Mouse (Mus musculus): ENCODE measurements at regions not wholly inside any gene's neighbourhood (a gene's known extent, or its start where the extent isn't known, plus 50 kb on each side); places are given as distances from the start of the nearest gene placed in this dataset.
A peak's percentile ranks its signal among the peaks of the same experiment; 100 is the strongest.

DNA sequence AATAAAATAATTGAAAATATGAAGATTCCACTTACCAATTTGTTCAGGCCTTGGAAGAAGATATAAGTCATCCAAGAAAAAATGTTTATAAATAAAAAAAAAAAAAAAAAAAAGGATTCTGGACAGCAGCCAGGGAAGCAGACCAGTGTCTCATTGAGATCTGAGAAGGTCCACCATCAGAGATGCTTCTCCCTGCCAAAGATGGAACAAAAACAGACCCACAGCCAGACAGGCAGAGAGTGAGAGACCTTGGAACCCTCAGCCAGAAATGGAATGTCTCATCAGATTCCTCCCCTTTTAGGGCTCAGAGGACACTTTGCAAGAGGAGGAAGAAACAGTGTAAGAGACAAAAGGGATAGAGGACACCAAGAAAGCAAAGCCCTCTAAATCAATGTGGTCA lies 177.2 kb upstream of the Id4 start:
- H3K4me3 ChIP-seq = no peak overlapping the region
- no peak for TF ChIP-seq CTCF (IDR thresholded peaks at IDR 0.05)
- intact Hi-C loops (cut with DNase I) = no loop called here
- no peak for DNase-seq
- H3K27ac ChIP-seq = no peak overlapping the region

DNA sequence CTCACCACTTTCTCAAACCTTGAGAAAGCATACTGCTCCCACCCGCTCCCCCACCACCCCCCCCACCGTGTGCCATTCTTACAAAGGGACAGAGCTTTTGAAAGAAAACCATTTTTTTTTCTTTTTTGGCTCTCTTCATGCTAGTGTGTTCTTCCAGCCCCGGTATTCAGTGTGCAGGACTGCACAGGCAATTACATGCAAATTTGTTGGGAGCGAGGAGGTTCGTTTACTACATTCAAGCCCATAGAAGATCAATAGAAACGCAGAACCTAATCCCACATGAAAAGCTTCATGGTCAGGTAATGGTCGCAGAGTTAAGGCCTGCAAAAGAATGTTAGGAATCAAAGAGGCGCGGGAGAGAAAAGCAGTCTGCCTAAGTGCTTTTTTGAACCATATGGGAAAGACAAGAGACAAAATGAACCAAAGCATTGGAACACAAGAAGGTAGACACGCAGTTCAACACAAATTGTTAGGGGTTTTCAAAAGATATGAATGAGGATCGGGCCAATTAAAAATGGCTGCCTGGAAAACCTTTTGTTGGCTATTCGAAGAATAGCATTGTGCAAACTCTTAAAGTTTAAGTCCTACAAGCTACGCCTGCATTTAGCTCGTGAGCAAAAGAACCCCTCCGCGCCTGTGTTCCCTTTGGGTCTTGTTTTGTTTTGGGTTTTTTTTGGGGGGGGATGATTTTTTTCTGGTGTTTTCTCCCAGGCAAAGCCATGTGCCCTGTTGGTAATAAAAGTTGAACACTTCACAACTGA lies 166.6 kb upstream of the Id4 start:
- no peak for TF ChIP-seq CTCF (IDR thresholded peaks at IDR 0.05)
- intact Hi-C loops (cut with DNase I) = no loop called here
- DNase-seq = no peak
- Histone ChIP-seq H3K4me3 (no peak overlapping the region), H3K27ac (no peak overlapping the region)

DNA sequence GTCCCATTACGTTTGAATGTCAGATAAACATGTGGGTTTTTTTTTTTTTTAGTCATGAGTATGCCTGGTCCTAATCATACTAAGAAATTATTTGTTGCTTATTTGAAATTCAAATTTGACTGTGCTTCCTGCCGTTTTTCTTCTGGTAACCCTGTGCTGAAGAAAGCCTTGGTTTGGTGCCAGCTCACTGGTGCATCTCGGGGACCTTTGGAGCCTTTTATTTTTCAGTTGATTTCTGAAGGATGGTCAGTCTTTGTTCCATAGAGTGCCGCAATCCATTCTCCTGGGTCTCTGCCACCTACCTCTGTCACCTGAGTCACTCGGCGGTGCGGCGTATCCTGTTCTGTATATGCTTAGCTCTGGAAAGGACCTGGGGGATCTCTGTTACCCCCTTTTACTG lies 158.9 kb upstream of the Id4 start:
- no peak overlapping the region for H3K4me3 ChIP-seq
- no peak for DNase-seq
- no peak for TF ChIP-seq CTCF (IDR thresholded peaks at IDR 0.05)
- no peak overlapping the region for H3K27ac ChIP-seq
- intact Hi-C loops (cut with DNase I) = no loop called here

DNA sequence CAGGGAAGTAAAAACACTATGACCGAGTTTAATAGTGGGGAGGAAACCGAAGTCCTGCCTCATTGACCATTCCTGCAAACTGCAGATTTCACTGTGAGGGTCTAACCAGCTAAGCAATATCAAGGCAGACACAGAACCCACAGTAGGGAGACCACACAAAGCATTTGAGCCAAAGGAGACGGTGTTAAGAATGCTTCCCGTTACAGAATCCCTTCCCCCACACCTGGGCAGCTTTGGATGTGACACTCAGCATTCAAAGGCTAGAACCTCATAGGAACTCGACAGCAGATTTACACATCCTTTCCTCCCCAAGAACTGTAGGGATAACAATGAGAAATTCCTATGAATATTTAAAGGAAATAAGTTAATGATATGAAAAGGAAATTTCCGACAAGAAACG lies 158.5 kb upstream of the Id4 start:
- no peak for TF ChIP-seq CTCF (IDR thresholded peaks at IDR 0.05)
- DNase-seq = no peak

DNA sequence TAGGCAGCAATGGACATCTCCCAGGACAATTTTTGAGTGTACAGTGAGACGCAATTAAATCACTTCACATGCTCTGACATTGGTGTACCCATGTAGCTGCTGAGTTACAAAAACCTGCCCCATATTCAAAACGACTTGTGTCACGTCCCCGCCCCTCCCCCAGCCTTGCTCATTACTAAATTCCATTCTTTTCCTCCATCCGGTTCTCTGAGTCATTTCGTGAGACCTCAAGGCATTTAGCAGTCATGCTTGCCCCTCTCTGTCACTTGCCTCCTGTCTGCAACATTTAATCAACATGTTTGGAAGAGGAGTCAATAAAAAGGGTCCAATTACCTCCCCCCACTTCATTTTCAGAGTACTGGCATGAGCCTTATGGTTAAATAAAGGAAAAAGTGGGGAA lies 156.3 kb upstream of the Id4 start:
- TF ChIP-seq CTCF (IDR thresholded peaks at IDR 0.05) = no peak
- intact Hi-C loops (cut with DNase I) = no loop called here
- DNase-seq = no peak
- Histone ChIP-seq H3K27ac (no peak overlapping the region), H3K4me3 (no peak overlapping the region)

More for the DNA sequence above, 158.5 kb upstream of the Id4 start:
- H3K27ac ChIP-seq = no peak overlapping the region
- H3K4me3 ChIP-seq = no peak overlapping the region
- intact Hi-C loops (cut with DNase I) = no loop called here

DNA sequence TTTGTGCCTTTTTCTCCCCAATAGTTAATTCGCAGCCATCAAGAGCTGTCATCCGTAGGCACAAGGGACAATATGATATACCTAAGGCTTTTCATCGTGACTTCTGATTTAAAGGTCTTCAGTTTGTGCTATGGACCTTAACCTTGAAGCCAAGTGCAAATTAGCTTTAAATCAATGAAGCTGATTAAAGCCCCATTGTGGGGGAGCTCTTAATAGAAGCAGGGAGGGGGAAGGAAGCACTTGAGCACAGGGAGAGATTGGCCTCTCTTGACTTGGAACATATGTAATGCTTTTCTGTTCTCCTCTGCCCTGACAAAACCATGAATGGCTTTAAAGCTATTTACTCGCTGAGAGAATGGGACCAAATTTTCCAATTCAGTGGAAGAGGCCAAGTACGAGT lies 154.1 kb upstream of the Id4 start:
- H3K4me3 ChIP-seq = no peak overlapping the region
- no peak for TF ChIP-seq CTCF (IDR thresholded peaks at IDR 0.05)
- no peak overlapping the region for H3K27ac ChIP-seq
- intact Hi-C loops (cut with DNase I) = no loop called here
- DNase-seq = no peak

DNA sequence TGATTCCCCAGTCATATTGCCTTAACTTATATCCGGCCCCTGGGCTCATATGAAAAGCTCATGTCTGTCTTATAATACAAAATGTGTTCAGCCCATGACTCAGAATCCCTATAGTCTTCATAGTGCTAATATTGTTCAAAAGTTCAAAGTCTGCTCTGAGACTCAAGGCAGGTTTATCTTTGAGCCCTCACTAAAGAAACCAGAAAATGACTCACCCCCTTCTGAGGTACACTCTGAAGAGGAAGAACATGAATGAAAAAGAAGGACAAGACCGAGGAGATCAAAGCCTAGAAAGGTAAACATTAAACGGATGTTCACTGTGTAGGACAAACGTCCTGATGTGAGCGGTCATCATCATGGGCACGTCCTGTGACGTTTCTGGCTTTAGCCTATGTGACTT lies 145.1 kb upstream of the Id4 start:
- no peak overlapping the region for H3K4me3 ChIP-seq
- TF ChIP-seq CTCF (IDR thresholded peaks at IDR 0.05) = no peak
- H3K27ac ChIP-seq = no peak overlapping the region
- intact Hi-C loops (cut with DNase I) = no loop called here
- DNase-seq = no peak

DNA sequence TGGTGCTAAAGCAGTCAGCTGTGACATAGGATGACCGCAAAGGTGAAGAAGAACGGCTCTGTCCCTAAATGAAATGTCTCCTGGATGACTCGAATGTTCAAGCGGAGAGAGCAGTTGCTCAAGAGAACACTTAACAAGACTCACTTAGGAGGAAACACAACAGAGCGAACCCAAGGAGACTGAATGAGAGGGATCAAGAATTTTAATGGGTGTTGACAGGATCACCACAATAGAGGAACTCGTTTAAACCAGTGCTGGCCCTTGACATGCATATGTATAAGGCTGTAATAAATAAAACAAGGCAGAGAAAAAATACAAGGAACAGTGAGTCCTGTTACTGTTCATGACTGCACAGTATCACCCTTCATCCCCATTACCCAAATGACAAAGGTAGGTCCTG lies 134.4 kb upstream of the Id4 start:
- Histone ChIP-seq H3K27ac (no peak overlapping the region), H3K4me3 (no peak overlapping the region)
- intact Hi-C loops (cut with DNase I) = no loop called here
- TF ChIP-seq CTCF (IDR thresholded peaks at IDR 0.05) = no peak
- no peak for DNase-seq

DNA sequence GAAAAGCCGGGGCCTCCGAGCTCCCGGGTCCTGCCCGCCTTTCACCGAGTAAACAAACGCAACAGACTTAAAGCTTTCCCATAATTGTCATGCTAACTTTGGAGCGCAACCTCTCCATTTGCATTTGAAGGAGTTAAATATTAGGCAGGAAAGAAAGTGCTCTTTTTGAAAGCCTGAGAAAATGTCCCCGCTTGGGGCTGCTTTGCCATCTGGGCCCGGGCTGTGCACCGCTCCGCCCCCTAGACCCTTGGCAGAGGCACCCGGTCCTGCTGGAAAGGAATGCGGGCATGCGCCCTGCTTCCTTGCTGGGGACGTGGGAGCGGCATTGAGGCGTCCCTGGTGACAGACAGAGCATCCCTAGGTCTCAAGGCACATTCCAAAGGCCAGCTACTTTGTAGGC lies 130.3 kb upstream of the Id4 start:
- Histone ChIP-seq H3K27ac (peak overlapping the region; percentile 36; the same call in 1 of the 2 replicates), H3K4me3 (peak overlapping the region; percentile 62)
- no peak for TF ChIP-seq CTCF (IDR thresholded peaks at IDR 0.05)
- peak; percentile 73 for DNase-seq
- intact Hi-C loops (cut with DNase I) = no loop called here

DNA sequence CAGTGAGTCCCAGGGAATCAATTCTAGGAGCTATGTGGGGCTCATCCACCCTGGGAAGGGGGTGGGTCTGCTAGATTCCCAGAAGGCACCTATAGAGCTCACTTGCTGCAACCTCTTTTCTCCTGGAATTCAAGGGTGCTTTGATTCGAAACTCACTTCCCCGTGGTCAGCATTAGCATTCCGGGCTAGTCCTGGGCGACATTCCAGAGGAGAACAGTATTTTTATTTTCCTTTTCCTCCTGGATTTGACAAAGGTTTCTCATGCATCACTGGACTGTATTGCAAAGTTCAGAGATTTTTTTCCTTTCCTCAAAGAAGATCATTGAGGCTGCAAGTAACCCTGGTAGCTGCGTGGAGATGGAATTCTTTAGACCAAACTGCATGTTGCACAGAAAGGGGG lies 129.3 kb upstream of the Id4 start:
- no peak for TF ChIP-seq CTCF (IDR thresholded peaks at IDR 0.05)
- no peak overlapping the region for H3K4me3 ChIP-seq
- no peak overlapping the region for H3K27ac ChIP-seq
- intact Hi-C loops (cut with DNase I) = no loop called here
- no peak for DNase-seq

DNA sequence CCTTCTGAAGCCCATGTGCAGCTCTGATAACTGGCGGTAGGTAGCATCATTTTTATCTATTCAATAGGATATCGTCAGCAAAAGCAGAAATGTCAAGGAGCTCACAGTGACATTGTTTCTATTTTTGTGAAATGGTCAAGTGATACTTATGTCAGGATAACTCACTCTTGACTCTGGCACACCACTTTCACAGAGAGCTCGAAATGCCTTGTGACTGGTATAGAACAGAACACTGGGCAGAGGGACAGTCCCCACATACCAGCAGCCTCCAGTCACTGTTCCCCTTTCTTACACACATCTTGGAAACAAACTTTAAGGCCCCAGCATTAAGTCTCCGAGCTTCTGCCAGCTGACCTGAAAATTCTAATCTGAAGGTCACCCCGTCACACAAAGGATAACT lies 115.1 kb upstream of the Id4 start:
- no peak for TF ChIP-seq CTCF (IDR thresholded peaks at IDR 0.05)
- intact Hi-C loops (cut with DNase I) = no loop called here
- H3K27ac ChIP-seq = no peak overlapping the region
- no peak overlapping the region for H3K4me3 ChIP-seq
- no peak for DNase-seq

DNA sequence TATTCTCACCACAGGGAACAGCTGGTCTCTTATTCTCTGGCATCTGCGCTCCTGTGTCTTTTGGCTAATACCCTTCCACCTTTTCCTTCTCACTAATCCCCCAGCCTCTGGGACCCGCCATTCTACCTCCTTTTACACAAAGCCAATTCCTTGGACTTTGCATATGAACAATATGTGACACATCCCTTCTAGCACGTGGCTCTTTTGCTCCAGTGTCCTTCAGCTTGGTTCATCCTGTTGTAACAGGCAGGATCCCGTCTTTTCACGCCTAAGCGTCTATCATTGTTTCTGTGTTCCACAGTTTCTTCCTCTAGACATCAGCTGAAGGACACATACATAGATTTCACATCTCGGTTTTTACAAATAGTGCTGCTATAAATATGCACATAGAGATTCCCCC lies 114.0 kb upstream of the Id4 start:
- Histone ChIP-seq H3K27ac (no peak overlapping the region), H3K4me3 (no peak overlapping the region)
- intact Hi-C loops (cut with DNase I) = no loop called here
- no peak for TF ChIP-seq CTCF (IDR thresholded peaks at IDR 0.05)
- no peak for DNase-seq

DNA sequence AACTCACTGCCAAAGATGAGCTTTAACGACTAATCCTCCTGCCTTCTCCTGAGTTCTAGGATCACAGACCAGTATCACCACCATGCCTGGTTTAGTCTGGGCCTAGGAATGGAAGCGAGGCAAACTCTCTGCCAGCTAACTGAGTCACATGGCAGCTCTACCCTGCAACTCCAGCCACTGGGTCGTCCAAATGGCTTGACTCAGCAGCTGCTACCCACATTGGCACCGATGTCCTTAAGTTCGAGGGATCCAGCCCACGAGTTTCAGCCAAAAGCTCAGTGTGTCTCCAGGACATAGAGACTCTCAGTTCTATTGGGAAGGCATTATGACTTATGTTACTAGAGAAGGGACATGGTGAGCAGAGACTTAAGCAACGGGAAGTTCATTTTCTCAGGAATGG lies 107.8 kb upstream of the Id4 start:
- no peak overlapping the region for H3K4me3 ChIP-seq
- no peak overlapping the region for H3K27ac ChIP-seq
- TF ChIP-seq CTCF (IDR thresholded peaks at IDR 0.05) = no peak
- DNase-seq = peak; percentile 20
- intact Hi-C loops (cut with DNase I) = loop anchor here (5.0 kb wide), 1 partner anchor 49 kb away; no protein-coding TSS in a partner anchor

DNA sequence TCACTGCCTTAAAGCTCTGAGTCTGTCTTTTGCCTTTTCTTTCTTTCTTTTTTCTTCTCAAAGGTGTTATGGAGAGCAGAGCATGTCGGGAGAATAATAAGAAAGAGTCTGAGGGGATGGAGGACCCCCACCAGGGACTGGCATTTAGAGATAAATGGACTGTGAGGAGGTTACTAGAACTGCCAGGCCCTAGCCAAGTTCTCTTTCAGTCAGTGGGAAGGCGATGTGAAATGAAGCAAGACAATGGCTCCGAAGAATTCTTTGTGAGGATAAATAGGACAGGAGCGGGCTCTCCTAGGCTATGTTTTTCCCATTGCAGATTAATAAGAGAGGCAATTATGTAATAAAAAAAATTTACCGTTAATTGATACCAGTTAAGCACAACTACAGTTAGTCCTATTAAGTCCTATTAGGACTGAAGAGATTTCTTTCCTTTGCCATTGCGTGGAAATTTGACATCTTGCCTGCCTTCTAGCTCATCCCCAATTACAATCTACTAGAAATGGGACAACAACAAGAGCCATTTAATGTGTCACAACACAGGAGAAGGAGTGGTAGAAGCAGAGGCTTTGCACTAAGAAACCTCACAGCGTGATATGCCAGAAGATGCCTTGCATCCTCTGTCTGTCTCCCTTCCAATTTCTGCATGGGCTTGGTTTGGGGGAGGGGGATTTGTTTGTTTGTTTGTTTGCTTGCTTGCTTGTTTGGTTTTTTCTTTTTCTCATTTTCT lies 107.2 kb upstream of the Id4 start:
- intact Hi-C loops (cut with DNase I) = loop anchor here (5.0 kb wide), 1 partner anchor 48 kb away; no protein-coding TSS in a partner anchor
- Histone ChIP-seq H3K27ac (no peak overlapping the region), H3K4me3 (no peak overlapping the region)
- no peak for DNase-seq
- no peak for TF ChIP-seq CTCF (IDR thresholded peaks at IDR 0.05)
